ENCODE assay signal across 9 mouse cellular contexts in the genomic region with DNA sequence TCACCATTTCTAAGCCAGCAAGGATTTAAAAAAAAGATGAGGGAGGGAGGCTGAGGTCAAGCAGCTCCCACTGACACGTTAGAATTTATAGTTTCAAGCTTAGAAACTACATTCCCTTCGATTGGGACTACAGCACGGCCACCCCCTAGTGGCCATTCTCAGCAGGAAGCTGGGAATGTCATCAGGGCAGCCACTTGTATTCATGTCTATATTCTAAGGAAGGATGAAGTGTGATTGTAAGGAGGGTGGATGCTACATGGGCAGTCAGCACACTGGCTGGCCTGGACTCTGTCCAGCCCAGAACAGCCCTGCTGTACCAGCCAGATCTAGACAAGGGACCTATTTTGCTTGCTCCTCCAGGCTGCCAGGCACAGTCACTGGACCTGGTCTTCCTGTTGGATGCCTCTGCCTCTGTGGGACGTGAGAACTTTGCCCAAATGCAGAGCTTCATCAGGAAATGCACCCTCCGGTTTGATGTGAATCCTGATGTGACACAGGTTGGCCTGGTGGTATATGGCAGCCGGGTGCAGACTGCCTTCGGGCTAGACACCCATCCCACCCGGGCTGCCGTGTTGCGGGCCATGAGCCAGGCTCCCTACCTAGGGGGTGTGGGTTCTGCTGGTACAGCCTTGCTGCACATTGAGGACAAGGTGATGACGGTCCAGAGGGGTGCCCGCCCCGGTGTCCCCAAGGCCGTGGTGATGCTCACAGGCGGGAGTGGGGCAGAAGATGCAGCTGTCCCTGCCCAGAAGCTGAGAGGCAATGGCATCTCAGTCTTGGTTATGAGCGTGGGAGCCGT. TPM values are rescaled to one million over a fixed set of nuclear protein-coding genes. Genes with fewer than 3 reads are reported as not detected.
DNase-seq lines count a peak whose midpoint lies in the region; ATAC-seq and TF ChIP-seq lines count a peak whose summit lies in the region.
"Had no signal": no experiment of that assay in that cellular context is flagged by ENCODE, and none has a peak within 500 bp of the region (broad histone marks: within the 10 kb centered on the region; RNA-seq: fewer than 3 reads in every experiment).

No protein-coding gene starts in this region.

- no peak for TF ChIP-seq EP300 in heart, postnatal 0 days (IDR thresholded peaks at IDR 0.05; ENCODE audit: low read depth)
- TF ChIP-seq EP300 in lung, postnatal 0 days (IDR thresholded peaks at IDR 0.05), result no peak

- H3K27me3 ChIP-seq in heart, postnatal 0 days (ENCODE audit: control insufficient read depth, insufficient read depth, low read length), result 0 out of 2 replicates have a peak, but pooled peaks cover 5% of the 10 kb centered on the region
- no peaks in the 10 kb centered on the region for H3K27me3 ChIP-seq in forebrain, embryonic 11.5 days (ENCODE audit: control insufficient read depth, insufficient read depth, low read length)
- H3K27me3 ChIP-seq in kidney, embryonic 16.5 days (ENCODE audit: insufficient read depth, low read length), result no peaks in the 10 kb centered on the region
- no peaks in the 10 kb centered on the region for H3K27me3 ChIP-seq in lung, postnatal 0 days (replicated peaks; ENCODE audit: insufficient read depth, low read length)
- H3K27me3 ChIP-seq: limb, embryonic 15.5 days had no signal

- no peak overlapping the region for H3K4me2 ChIP-seq in heart, postnatal 0 days (ENCODE audit: low read depth, low read length)
- no peak overlapping the region for H3K4me2 ChIP-seq in forebrain, embryonic 11.5 days (ENCODE audit: low read depth, low read length, severe bottlenecking)
- H3K4me2 ChIP-seq in kidney, embryonic 16.5 days (replicated peaks; ENCODE audit: low read depth, low read length), result no peak overlapping the region
- H3K4me2 ChIP-seq in lung, postnatal 0 days (replicated peaks; ENCODE audit: low read depth, low read length), result no peak overlapping the region
- H3K4me2 ChIP-seq: limb, embryonic 15.5 days had no signal

- DNase-seq in heart, postnatal 0 days (ENCODE audit: low spot score), result peak; percentile 55
- DNase-seq in heart, postnatal 25 days (ENCODE audit: low spot score), result no peak
- DNase-seq in Muller cell, postnatal 12 days (ENCODE audit: inconsistent ontology term), result peak; percentile 44
- DNase-seq in forebrain, embryonic 11.5 days (ENCODE audit: low spot score), result peak; percentile 74
- DNase-seq in lung, postnatal 0 days (ENCODE audit: low spot score), result peak; percentile 82
- peak; percentile 38 for DNase-seq in right cerebral cortex, postnatal 14 days

- no peaks in the 10 kb centered on the region for H3K4me1 ChIP-seq in heart, postnatal 0 days (ENCODE audit: control insufficient read depth, insufficient read depth)
- no peaks in the 10 kb centered on the region for H3K4me1 ChIP-seq in forebrain, embryonic 11.5 days (replicated peaks; ENCODE audit: control insufficient read depth, insufficient read depth, low read length)
- peaks cover 13% of the 10 kb centered on the region; the same call in 1 of the 2 replicates for H3K4me1 ChIP-seq in kidney, embryonic 16.5 days (ENCODE audit: insufficient read depth, low read length)
- H3K4me1 ChIP-seq in lung, postnatal 0 days (ENCODE audit: insufficient read depth, low read depth, low read length), result no peaks in the 10 kb centered on the region

- ATAC-seq in heart, postnatal 0 days (ENCODE audit: insufficient read depth, low read depth), result peak; percentile 60
- no peak for ATAC-seq in forebrain, embryonic 11.5 days (replicated peaks; ENCODE audit: low FRiP score)
- ATAC-seq in kidney, embryonic 16.5 days (ENCODE audit: low FRiP score, low TSS enrichment), result peak; percentile 44
- ATAC-seq in lung, postnatal 0 days, result peak; percentile 60
- ATAC-seq in activated CD4-positive, CD25-positive, alpha-beta regulatory T cell, adult 4 months, result no peak

- 67% methylated on average over 17 of the region's 17 CpGs for WGBS in heart, postnatal 0 days
- 75% methylated on average over 17 of the region's 17 CpGs for WGBS in forebrain, embryonic 11.5 days
- WGBS in kidney, embryonic 16.5 days, result 73% methylated on average over 17 of the region's 17 CpGs
- 72% methylated on average over 17 of the region's 17 CpGs for WGBS in lung, postnatal 0 days

- H3K9ac ChIP-seq in heart, postnatal 0 days (replicated peaks; ENCODE audit: low read depth, low read length), result no peak overlapping the region
- H3K9ac ChIP-seq in forebrain, embryonic 11.5 days (ENCODE audit: low read length), result no peak overlapping the region
- H3K9ac ChIP-seq in kidney, embryonic 16.5 days (replicated peaks; ENCODE audit: low read length), result no peak overlapping the region
- no peak overlapping the region for H3K9ac ChIP-seq in lung, postnatal 0 days (replicated peaks; ENCODE audit: low read depth)
- H3K9ac ChIP-seq: limb, embryonic 15.5 days had no signal

- TF ChIP-seq CTCF in heart, postnatal 0 days (IDR thresholded peaks at IDR 0.05; ENCODE audit: low read depth), result peak; percentile 89
- peak; percentile 96 for TF ChIP-seq CTCF in lung, postnatal 0 days (IDR thresholded peaks at IDR 0.05)

- H3K4me3 ChIP-seq in heart, postnatal 0 days (ENCODE audit: low read depth, low read length), result no peak overlapping the region
- H3K4me3 ChIP-seq in forebrain, embryonic 11.5 days (ENCODE audit: low read depth, low read length), result no peak overlapping the region
- H3K4me3 ChIP-seq in kidney, embryonic 16.5 days (ENCODE audit: low read length), result no peak overlapping the region
- no peak overlapping the region for H3K4me3 ChIP-seq in lung, postnatal 0 days (ENCODE audit: low read depth, low read length)
- H3K4me3 ChIP-seq: limb, embryonic 15.5 days had no signal

- H3K9me3 ChIP-seq in heart, postnatal 0 days (replicated peaks; ENCODE audit: control insufficient read depth, low read length), result no peaks in the 10 kb centered on the region
- no peaks in the 10 kb centered on the region for H3K9me3 ChIP-seq in forebrain, embryonic 11.5 days (ENCODE audit: control insufficient read depth, low read length)
- no peaks in the 10 kb centered on the region for H3K9me3 ChIP-seq in kidney, embryonic 16.5 days (ENCODE audit: low read length)
- H3K9me3 ChIP-seq in lung, postnatal 0 days (ENCODE audit: low read length), result no peaks in the 10 kb centered on the region
- H3K9me3 ChIP-seq: limb, embryonic 15.5 days had no signal

- H3K36me3 ChIP-seq in heart, postnatal 0 days (replicated peaks; ENCODE audit: control insufficient read depth, insufficient read depth, low read length), result no peaks in the 10 kb centered on the region
- no peaks in the 10 kb centered on the region for H3K36me3 ChIP-seq in forebrain, embryonic 11.5 days (ENCODE audit: control insufficient read depth, insufficient read depth, low read length)
- no peaks in the 10 kb centered on the region for H3K36me3 ChIP-seq in kidney, embryonic 16.5 days (ENCODE audit: insufficient read depth, low read length)
- no peaks in the 10 kb centered on the region for H3K36me3 ChIP-seq in lung, postnatal 0 days (ENCODE audit: insufficient read depth, low read length)
- H3K36me3 ChIP-seq: limb, embryonic 15.5 days had no signal

- intact Hi-C loops in heart, postnatal 25 days (cut with DNase I), result loop anchor here (5.0 kb wide), 3 partner anchors 91 to 486 kb away; no protein-coding TSS in a partner anchor

- H3K27ac ChIP-seq in heart, postnatal 0 days (ENCODE audit: low read depth), result no peak overlapping the region
- H3K27ac ChIP-seq in forebrain, embryonic 11.5 days (ENCODE audit: low read depth, low read length), result no peak overlapping the region
- no peak overlapping the region for H3K27ac ChIP-seq in kidney, embryonic 16.5 days (ENCODE audit: low read length)
- H3K27ac ChIP-seq in lung, postnatal 0 days (ENCODE audit: low read length), result no peak overlapping the region
- H3K27ac ChIP-seq: limb, embryonic 15.5 days had no signal

RNA-seq across cellular contexts. Expression of a gene that starts 34.6 kb away (rescaled TPM):
- 0.11 TPM in 1 of 2 replicates, not detected in the other for total RNA-seq in heart, postnatal 0 days (2014; rRNA removed; ENCODE audit: low replicate concordance)
- not detected in 2 replicates for polyA plus RNA-seq in heart, postnatal 0 days (2015; fragmentation: Nextera tagmentation; extraction: Ambion mirVana)
- not detected for total RNA-seq in heart, postnatal 25 days (2021)
- 0.99 and 1.1 TPM in 2 replicates for polyA plus RNA-seq in forebrain, embryonic 11.5 days (2014; fragmentation: Nextera tagmentation; extraction: Ambion mirVana)
- 22.4 and 23.9 TPM in 2 replicates for polyA plus RNA-seq in kidney, embryonic 16.5 days (2015; fragmentation: Nextera tagmentation; extraction: Ambion mirVana)
- 0.48 and 0.63 TPM in 2 replicates for polyA plus RNA-seq in lung, postnatal 0 days (2015; fragmentation: Nextera tagmentation; extraction: Ambion mirVana)
- polyA plus RNA-seq in activated CD4-positive, CD25-positive, alpha-beta regulatory T cell, adult 4 months (2017; shearing (Covaris generic)), result not detected

Comparison
In these comparisons a context has a peak if more than half of its experiments do, and no peak if none do; other contexts are left out.
1. ATAC-seq: peak in heart, postnatal 0 days (single experiment), kidney, embryonic 16.5 days (single experiment) and lung, postnatal 0 days (single experiment); none in forebrain, embryonic 11.5 days (single experiment) and activated CD4-positive, CD25-positive, alpha-beta regulatory T cell, adult 4 months (single experiment).
2. RNA of a gene that starts 34.6 kb away (polyA plus RNA-seq): 22.4 to 23.9 TPM in kidney, embryonic 16.5 days; 0.99 to 1.1 TPM in forebrain, embryonic 11.5 days, 0.48 to 0.63 TPM in lung, postnatal 0 days, not detected in activated CD4-positive, CD25-positive, alpha-beta regulatory T cell, adult 4 months and not detected in heart, postnatal 0 days; every median in the first group is over 10 times any median in the second.